In genomic region chr4:41506906-41507305, GRCm38 (mm10) we compare ENCODE assay signal across 8 mouse cellular contexts. TPM values are rescaled to one million over a fixed set of nuclear protein-coding genes. Genes with fewer than 3 reads are reported as not detected.
A peak's percentile ranks its signal among the peaks of the same experiment; 100 is the strongest.
DNase-seq lines count a peak whose midpoint lies in the region; ATAC-seq and TF ChIP-seq lines count a peak whose summit lies in the region.

No protein-coding gene starts in this region.

- WGBS in forebrain, embryonic 14.5 days = under 1% methylated on average over 29 of the region's 29 CpGs
- WGBS in neural tube, embryonic 13.5 days = under 1% methylated on average over 29 of the region's 29 CpGs

- H3K36me3 ChIP-seq in forebrain, embryonic 14.5 days (ENCODE audit: control insufficient read depth, insufficient read depth, low read length) = no peaks in the 10 kb centered on the region
- no peaks in the 10 kb centered on the region for H3K36me3 ChIP-seq in neural tube, embryonic 13.5 days
- H3K36me3 ChIP-seq in testis, adult 2 months (ENCODE audit: control insufficient read depth, insufficient read depth, low read length) = no peaks in the 10 kb centered on the region

- H3K27ac ChIP-seq in forebrain, embryonic 14.5 days (ENCODE audit: low read depth, low read length) = peak overlapping the region; percentile 29; the same call in 1 of the 2 replicates
- H3K27ac ChIP-seq in neural tube, embryonic 13.5 days (replicated peaks) = peak overlapping the region; percentile 63
- H3K27ac ChIP-seq in testis, adult 2 months (ENCODE audit: control insufficient read depth, insufficient read depth, low read depth, low read length) = peak overlapping the region; percentile 52; the same call in 1 of the 2 replicates

- peak overlapping the region; percentile 72 for H3K4me2 ChIP-seq in forebrain, embryonic 14.5 days (ENCODE audit: low read length)
- H3K4me2 ChIP-seq in neural tube, embryonic 13.5 days = peak overlapping the region; percentile 78

- intact Hi-C loops in heart, postnatal 10 days (cut with DNase I) = no loop called here

- no peak for TF ChIP-seq CTCF in testis, adult 2 months (IDR thresholded peaks at IDR 0.05; ENCODE audit: control insufficient read depth, insufficient read depth, insufficient replicate concordance, low read depth, low read length)

- peak; percentile 81 for ATAC-seq in forebrain, embryonic 14.5 days
- ATAC-seq in neural tube, embryonic 13.5 days (ENCODE audit: low read depth) = peak; percentile 80

- peak; percentile 80 for DNase-seq in ES-CJ7 (ENCODE audit: low read depth, low spot score)
- peak; percentile 85 for DNase-seq in cerebellum, adult 11-12 months
- DNase-seq in forebrain, embryonic 14.5 days (ENCODE audit: low spot score) = peak; percentile 92
- DNase-seq in heart, postnatal 10 days = peak; percentile 89
- peak; percentile 93 to 95 for DNase-seq in kidney, postnatal 4 days
- DNase-seq in lung, adult 18-20 months = peak; percentile 88 to 91

- H3K27me3 ChIP-seq in forebrain, embryonic 14.5 days (replicated peaks; ENCODE audit: control insufficient read depth, insufficient read depth, low read length) = peaks cover 4% of the 10 kb centered on the region; the same call in 1 of the 2 replicates
- H3K27me3 ChIP-seq in neural tube, embryonic 13.5 days = peaks cover 29% of the 10 kb centered on the region
- H3K27me3 ChIP-seq in testis, adult 2 months (ENCODE audit: control insufficient read depth, insufficient read depth, low read length) = no peaks in the 10 kb centered on the region

- TF ChIP-seq POLR2A in testis, adult 2 months (IDR thresholded peaks at IDR 0.05; ENCODE audit: control insufficient read depth, low read depth, low read length) = peak; percentile 63; the same call in 1 of the 2 replicates

- peak overlapping the region; percentile 72 for H3K9ac ChIP-seq in forebrain, embryonic 14.5 days (ENCODE audit: low read length)
- H3K9ac ChIP-seq in neural tube, embryonic 13.5 days = peak overlapping the region; percentile 81

- H3K9me3 ChIP-seq in forebrain, embryonic 14.5 days (replicated peaks; ENCODE audit: control insufficient read depth, low read length) = no peaks in the 10 kb centered on the region
- H3K9me3 ChIP-seq in neural tube, embryonic 13.5 days = no peaks in the 10 kb centered on the region

- peak overlapping the region; percentile 43 for H3K4me3 ChIP-seq in forebrain, embryonic 14.5 days (ENCODE audit: low read depth, low read length)
- peak overlapping the region; percentile 50 for H3K4me3 ChIP-seq in neural tube, embryonic 13.5 days
- H3K4me3 ChIP-seq in testis, adult 2 months (ENCODE audit: control insufficient read depth, low read depth, low read length) = peak overlapping the region; percentile 91

- H3K4me1 ChIP-seq in forebrain, embryonic 14.5 days (ENCODE audit: control insufficient read depth, insufficient read depth, low read length) = peaks cover 11% of the 10 kb centered on the region
- peaks cover 30% of the 10 kb centered on the region for H3K4me1 ChIP-seq in neural tube, embryonic 13.5 days (replicated peaks)
- H3K4me1 ChIP-seq in testis, adult 2 months (ENCODE audit: control insufficient read depth, insufficient read depth, low read length) = peaks cover 44% of the 10 kb centered on the region

RNA-seq across cellular contexts. Expression of gene AI464131, which starts 4.0 kb away (rescaled TPM):
- 2.4 and 2.6 TPM in 2 replicates for polyA plus RNA-seq in forebrain, embryonic 14.5 days (2014; fragmentation: Nextera tagmentation; extraction: Ambion mirVana)
- 10 to 100 TPM; 10.1 to 10.6 TPM for total RNA-seq in heart, postnatal 10 days (2021)
- 5.7 and 6.5 TPM in 2 replicates for polyA plus RNA-seq in neural tube, embryonic 13.5 days (2015; fragmentation: Nextera tagmentation; extraction: Ambion mirVana)
- polyA plus RNA-seq in testis, adult 2 months (2012; rRNA removed) = 9.8 and 11.1 TPM in 2 replicates

RNA-seq across cellular contexts. Expression of gene 1110017D15Rik, which starts 10.2 kb away (rescaled TPM):
- polyA plus RNA-seq in forebrain, embryonic 14.5 days (2014; fragmentation: Nextera tagmentation; extraction: Ambion mirVana) = 10.5 and 11.1 TPM in 2 replicates
- under 1 TPM in 1 of 2 experiments, not detected in 1; 0.31 TPM for total RNA-seq in heart, postnatal 10 days (2021)
- polyA plus RNA-seq in neural tube, embryonic 13.5 days (2015; fragmentation: Nextera tagmentation; extraction: Ambion mirVana) = 6.8 and 8.7 TPM in 2 replicates
- polyA plus RNA-seq in testis, adult 2 months (2012; rRNA removed) = 1,051 and 1,062 TPM in 2 replicates

RNA-seq across cellular contexts. Expression of gene Nudt2, which starts 42.0 kb away (rescaled TPM):
- 80.2 and 82.0 TPM in 2 replicates for polyA plus RNA-seq in forebrain, embryonic 14.5 days (2014; fragmentation: Nextera tagmentation; extraction: Ambion mirVana)
- 10 to 100 TPM; 25.6 to 27.9 TPM for total RNA-seq in heart, postnatal 10 days (2021)
- polyA plus RNA-seq in neural tube, embryonic 13.5 days (2015; fragmentation: Nextera tagmentation; extraction: Ambion mirVana) = 57.0 and 62.7 TPM in 2 replicates
- 12.6 and 14.3 TPM in 2 replicates for polyA plus RNA-seq in testis, adult 2 months (2012; rRNA removed)

RNA-seq across cellular contexts. Expression of gene Kif24, which starts 42.2 kb away (rescaled TPM):
- polyA plus RNA-seq in forebrain, embryonic 14.5 days (2014; fragmentation: Nextera tagmentation; extraction: Ambion mirVana) = 3.0 and 4.1 TPM in 2 replicates
- total RNA-seq in heart, postnatal 10 days (2021) = 1 to 10 TPM; 1.4 to 2.0 TPM
- 2.3 and 2.8 TPM in 2 replicates for polyA plus RNA-seq in neural tube, embryonic 13.5 days (2015; fragmentation: Nextera tagmentation; extraction: Ambion mirVana)
- polyA plus RNA-seq in testis, adult 2 months (2012; rRNA removed) = 11.3 and 11.9 TPM in 2 replicates

Comparison
In these comparisons a context has a peak if more than half of its experiments do, and no peak if none do; other contexts are left out.
1. Peak in every context shown above with its lines: DNase-seq, ATAC-seq, H3K4me3 ChIP-seq and H3K27ac ChIP-seq.
2. RNA of gene 1110017D15Rik, which starts 10.2 kb away (polyA plus RNA-seq): 1,051 to 1,062 TPM in testis, adult 2 months; 10.5 to 11.1 TPM in forebrain, embryonic 14.5 days and 6.8 to 8.7 TPM in neural tube, embryonic 13.5 days; every median in the first group is over 10 times any median in the second.